21 mouse cellular contexts compared by ENCODE assay signal in the genomic region with DNA sequence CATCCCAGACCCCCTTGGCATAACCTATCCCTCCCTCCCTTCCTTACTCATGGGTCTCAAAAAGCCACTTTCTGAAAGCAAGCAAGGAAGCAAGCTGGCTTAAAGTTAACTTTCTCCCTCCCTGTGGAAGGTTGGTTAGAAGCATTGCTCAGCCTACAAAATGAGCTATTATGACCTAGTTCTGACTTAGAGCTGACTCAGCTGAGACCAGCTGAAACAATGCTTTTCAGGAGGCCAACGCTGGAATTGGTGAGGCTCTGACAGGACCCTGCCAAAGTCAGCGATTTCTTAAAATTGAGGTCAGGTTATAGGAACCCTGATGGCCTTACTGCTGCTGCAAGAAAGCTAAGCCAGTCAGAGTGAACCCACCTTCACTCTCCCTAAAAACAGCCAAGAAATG.
DNase-seq lines count a peak whose midpoint lies in the region; ATAC-seq lines count a peak whose summit lies in the region.
"Had no signal": no experiment of that assay in that cellular context is flagged by ENCODE, and none has a peak within 500 bp of the region (broad histone marks: within the 10 kb centered on the region; RNA-seq: fewer than 3 reads in every experiment).

No protein-coding gene starts in this region.

- ATAC-seq in frontal cortex, adult (ENCODE audit: low TSS enrichment) = peak; percentile 46; the same call in 1 of the 2 replicates
- ATAC-seq in forebrain, embryonic 16.5 days = no peak
- ATAC-seq: forebrain, embryonic 14.5 days; intestine, embryonic 16.5 days had no signal

- H3K9me3 ChIP-seq in forebrain, embryonic 16.5 days (ENCODE audit: control insufficient read depth, low read length) = 0 out of 2 replicates have a peak, but pooled peaks cover 2% of the 10 kb centered on the region
- H3K9me3 ChIP-seq: embryonic facial prominence, embryonic 10.5 days; forebrain, embryonic 10.5 days; heart, embryonic 13.5 days; hindbrain, embryonic 15.5 days had no signal

- no peaks in the 10 kb centered on the region for H3K36me3 ChIP-seq in forebrain, embryonic 16.5 days (ENCODE audit: control insufficient read depth, insufficient read depth)
- H3K36me3 ChIP-seq: embryonic facial prominence, embryonic 10.5 days; heart, embryonic 13.5 days; hindbrain, embryonic 15.5 days had no signal

- no peaks in the 10 kb centered on the region for H3K27me3 ChIP-seq in forebrain, embryonic 16.5 days (replicated peaks; ENCODE audit: control insufficient read depth, insufficient read depth, low read length)
- H3K27me3 ChIP-seq: CH12.LX; heart, embryonic 13.5 days; hindbrain, embryonic 15.5 days had no signal

- no peak overlapping the region for H3K27ac ChIP-seq in forebrain, embryonic 16.5 days (ENCODE audit: low read length)
- H3K27ac ChIP-seq: embryonic facial prominence, embryonic 10.5 days; forebrain, embryonic 10.5 days; heart, embryonic 13.5 days; hindbrain, embryonic 15.5 days had no signal

- H3K4me2 ChIP-seq in forebrain, embryonic 16.5 days (ENCODE audit: low read length) = no peak overlapping the region
- H3K4me2 ChIP-seq: heart, embryonic 13.5 days; hindbrain, embryonic 15.5 days had no signal

- DNase-seq in adrenal gland, adult 2 months = peak; percentile 56
- no peak for DNase-seq in adrenal gland, adult 18-20 months (ENCODE audit: low spot score in 2 of 2)
- no peak for DNase-seq in frontal cortex, postnatal 36 days (ENCODE audit: low spot score in 2 of 2)
- DNase-seq in adipocyte (ENCODE audit: low spot score) = peak; percentile 16
- DNase-seq in thymus, postnatal 10 days (ENCODE audit: low spot score in 2 of 2) = no peak
- DNase-seq: adrenal gland, postnatal 10 days; cerebellum, adult 18-20 months; cerebellum, postnatal 10 days; gastrocnemius, postnatal 14 days; heart, postnatal 36 days; kidney, adult 2 months had no signal

- H3K9ac ChIP-seq in forebrain, embryonic 16.5 days (replicated peaks; ENCODE audit: low read depth, low read length) = no peak overlapping the region
- H3K9ac ChIP-seq: heart, embryonic 13.5 days; hindbrain, embryonic 15.5 days had no signal

- H3K4me1 ChIP-seq in forebrain, embryonic 16.5 days (replicated peaks; ENCODE audit: control insufficient read depth, insufficient read depth, low read length) = no peaks in the 10 kb centered on the region; the same call in none of the 2 replicates

- 85% methylated on average over 2 of the region's 2 CpGs for WGBS in forebrain, embryonic 16.5 days

- no peak overlapping the region for H3K4me3 ChIP-seq in forebrain, embryonic 16.5 days (replicated peaks; ENCODE audit: low read length)
- H3K4me3 ChIP-seq: embryonic facial prominence, embryonic 10.5 days; erythroblast, embryonic 14.5 days; forebrain, embryonic 10.5 days; heart, embryonic 13.5 days; hindbrain, embryonic 15.5 days had no signal

Comparison
In these comparisons a context has a peak if more than half of its experiments do, and no peak if none do; other contexts are left out.
1. DNase-seq: peak in adrenal gland, adult 2 months (single experiment) and adipocyte (single experiment); none in adrenal gland, adult 18-20 months (0 of 2), frontal cortex, postnatal 36 days (0 of 2) and thymus, postnatal 10 days (0 of 2).